Mouse (Mus musculus) liver, adult 2 months (tissue): ENCODE data around the gene Slc15a5. TPM values are rescaled to one million over a fixed set of nuclear protein-coding genes. Genes with fewer than 3 reads are reported as not detected.

Source experiments
- DNase-seq: peaks from one replicate; pipeline ENCODE4 v3.0.0-alpha.2; 2011; ENCODE audit warnings: low read depth, low spot score; ENCODE audit errors: extremely low read depth
- H3K27ac ChIP-seq: fragments of 200-500 bp; replicated peaks from 2 replicates; pipeline ENCODE4 v1.5.1; 2012; ENCODE audit warnings: low read depth, mild to moderate bottlenecking, control low read depth, inconsistent platforms, low read length; ENCODE audit not compliant: insufficient read depth
- H3K27me3 ChIP-seq: fragments of 200-500 bp; 2 replicates; pipeline ENCODE4 v1.6.1; 2012; ENCODE audit warnings: mild to moderate bottlenecking, moderate library complexity, low read length, inconsistent platforms; ENCODE audit not compliant: control insufficient read depth, insufficient read depth
- H3K36me3 ChIP-seq: fragments of 200-500 bp; 2 replicates; pipeline ENCODE4 v1.6.1; 2012; ENCODE audit warnings: low read length, inconsistent platforms; ENCODE audit not compliant: control insufficient read depth, insufficient read depth
- H3K4me1 ChIP-seq: fragments of 200-500 bp; 2 replicates; pipeline ENCODE4 v1.6.1; 2011; ENCODE audit warnings: low read length; ENCODE audit not compliant: control insufficient read depth, insufficient read depth
- H3K4me3 ChIP-seq: fragments of 200-500 bp; 2 replicates; pipeline ENCODE4 v1.5.1; 2011; ENCODE audit warnings: low read depth, mild to moderate bottlenecking, control low read depth, low read length, moderate library complexity; ENCODE audit not compliant: insufficient read depth
- H3K79me2 ChIP-seq: fragments of 200-500 bp; 2 replicates; pipeline ENCODE4 v1.6.1; 2012; ENCODE audit warnings: inconsistent platforms, mild to moderate bottlenecking, low read length, moderate library complexity; ENCODE audit not compliant: control insufficient read depth, insufficient read depth
- H3K9ac ChIP-seq: fragments of 200-500 bp; 2 replicates; pipeline ENCODE4 v1.6.1; 2012; ENCODE audit warnings: low read depth, mild to moderate bottlenecking, control low read depth, inconsistent platforms, low read length
- CTCF ChIP-seq: fragments of 200-500 bp; IDR thresholded peaks from 2 replicates; pipeline ENCODE4 v1.5.1; 2011; ENCODE audit warnings: low read depth, low read length, control low read depth
- POLR2A ChIP-seq: fragments of 200-500 bp; IDR thresholded peaks from 2 replicates; pipeline ENCODE4 v1.6.1; 2011; ENCODE audit warnings: low read length, control low read depth; ENCODE audit not compliant: insufficient read depth; ENCODE audit errors: extremely low read depth
- WGBS: fragments of 180-500 bp; shearing (Covaris S2); methylation state at CpG from one replicate; pipeline ENCODE4 v1.1.7; 2018; 5-methylcytosine and 5-hydroxymethylcytosine counted together
- polyA plus RNA-seq: library from polyadenylated mRNA; depleted of rRNA; stranded (reverse); fragments of >200 nt; gene quantifications from 2 replicates; pipeline ENCODE4 v1.2.3, GENCODE M21; 2012
- total RNA-seq: library from RNA; depleted of rRNA; stranded (reverse); fragments of >200 nt; gene quantifications from 2 replicates; pipeline ENCODE4 v1.2.3, GENCODE M21; 2014

Slc15a5 gene
- total and polyA plus RNA-seq, 2 experiments = 1.0 to 1.1 TPM

- 19% methylated on average over 5 of the region's 5 CpGs for WGBS
- Histone ChIP-seq H3K79me2 (no peaks in the 10 kb centered on the region), H3K27me3 (no peaks in the 10 kb centered on the region), H3K36me3 (no peaks in the 10 kb centered on the region), H3K4me3 (peak overlapping the region; percentile 10; the same call in 1 of the 2 replicates), H3K4me1 (peaks cover 32% of the 10 kb centered on the region), H3K27ac (peak overlapping the region; percentile 99), H3K9ac (peak overlapping the region; percentile 66)
- 0 out of 2 replicates have a peak, but pooled peaks have one; percentile 3 for TF ChIP-seq CTCF
- TF ChIP-seq POLR2A = no peak
- peak; percentile 90 for DNase-seq
Observed at GRCm38 (mm10) chr6:138072110-138072962, 7.4 kb downstream of the Slc15a5 start.

GRCm38 (mm10) chr6:138071505-138072107 lies 8.1 kb downstream of the Slc15a5 start:
- peaks cover 32% of the 10 kb centered on the region for H3K4me1 ChIP-seq
- 28% methylated on average over 4 of the region's 4 CpGs for WGBS
- H3K4me3 ChIP-seq = no peak overlapping the region
- no peaks in the 10 kb centered on the region for H3K36me3 ChIP-seq
- no peak overlapping the region for H3K9ac ChIP-seq
- peak; percentile 57 for DNase-seq
- H3K27me3 ChIP-seq = no peaks in the 10 kb centered on the region
- no peaks in the 10 kb centered on the region for H3K79me2 ChIP-seq
- TF ChIP-seq POLR2A (no peak), CTCF (no peak)
- peak overlapping the region; percentile 99 for H3K27ac ChIP-seq

DNA sequence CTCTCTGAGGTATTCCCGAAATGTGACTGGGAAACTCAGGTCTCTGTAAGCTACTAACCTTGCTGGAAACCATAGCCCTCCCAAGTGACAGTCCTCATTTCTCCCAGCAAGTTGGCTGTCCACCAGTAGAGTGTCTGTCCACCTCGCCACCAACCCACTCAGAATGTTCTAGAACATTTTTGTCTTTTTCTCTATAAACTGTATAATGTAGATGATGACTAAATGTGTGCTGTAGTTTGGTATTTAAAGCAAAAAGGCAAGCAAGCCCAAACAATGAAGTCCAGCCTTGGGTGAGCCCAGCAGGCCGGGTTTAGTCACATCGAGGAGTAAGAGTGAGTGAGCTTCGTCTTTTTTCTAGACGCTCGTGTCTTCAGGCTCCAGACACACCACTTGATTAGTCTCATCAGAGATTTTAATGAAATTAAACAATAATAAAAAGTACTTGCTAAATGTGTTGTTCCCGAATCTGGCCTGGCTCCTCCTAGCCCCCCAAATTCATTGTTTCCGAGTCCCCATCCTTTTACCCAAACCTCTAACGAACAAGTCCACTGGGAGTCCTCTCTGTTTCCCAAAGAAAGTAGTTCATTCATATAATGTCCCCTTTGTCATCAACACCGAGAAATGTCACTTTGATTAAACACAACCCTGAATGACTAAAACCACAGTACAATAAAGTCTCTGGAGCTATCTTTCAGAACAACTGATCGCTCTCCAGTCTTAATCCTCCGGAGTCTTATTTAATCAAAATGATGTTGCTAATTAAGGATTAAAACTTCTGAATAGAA lies 8.8 kb downstream of the Slc15a5 start:
- no peak for DNase-seq
- 90% methylated on average over 13 of the region's 13 CpGs for WGBS
- TF ChIP-seq CTCF (no peak), POLR2A (no peak)
- H3K4me1 ChIP-seq = peaks cover 28% of the 10 kb centered on the region
- H3K27me3 ChIP-seq = no peaks in the 10 kb centered on the region
- H3K27ac ChIP-seq = no peak overlapping the region
- H3K79me2 ChIP-seq = no peaks in the 10 kb centered on the region
- H3K36me3 ChIP-seq = no peaks in the 10 kb centered on the region
- H3K9ac ChIP-seq = no peak overlapping the region
- no peak overlapping the region for H3K4me3 ChIP-seq

DNA sequence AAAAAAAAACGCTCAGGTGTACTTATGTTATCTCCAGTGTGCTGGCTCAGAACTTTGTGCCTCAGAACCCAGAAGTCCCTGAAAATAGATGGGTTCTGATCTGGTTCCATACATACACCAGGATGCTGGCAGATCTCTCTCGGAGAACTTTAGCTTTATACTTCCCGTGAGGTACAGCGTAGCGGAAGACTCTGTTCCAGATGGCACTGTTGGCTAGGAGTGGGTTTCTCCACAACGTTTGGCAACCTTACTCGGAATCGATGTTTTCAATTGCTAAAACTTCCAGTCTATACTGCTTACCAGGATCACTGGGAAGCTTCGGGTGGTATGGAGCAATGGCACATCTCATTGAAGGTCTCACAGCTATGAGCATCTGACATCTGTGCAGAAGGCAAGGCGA lies 9.8 kb downstream of the Slc15a5 start:
- TF ChIP-seq POLR2A = no peak
- TF ChIP-seq CTCF = no peak
- H3K27me3 ChIP-seq = no peaks in the 10 kb centered on the region
- H3K4me1 ChIP-seq = peaks cover 20% of the 10 kb centered on the region
- no peak overlapping the region for H3K4me3 ChIP-seq
- no peak for DNase-seq
- no peak overlapping the region for H3K27ac ChIP-seq
- no peak overlapping the region for H3K9ac ChIP-seq
- H3K36me3 ChIP-seq = no peaks in the 10 kb centered on the region
- H3K79me2 ChIP-seq = no peaks in the 10 kb centered on the region
- WGBS = 94% methylated on average over 10 of the region's 10 CpGs

GRCm38 (mm10) chr6:138055572-138055971 lies 24.1 kb downstream of the Slc15a5 start:
- WGBS = 42% methylated on average over 15 of the region's 15 CpGs
- H3K27me3 ChIP-seq = no peaks in the 10 kb centered on the region

More at GRCm38 (mm10) chr6:138055572-138055971, 24.1 kb downstream of the Slc15a5 start:
- no peak for TF ChIP-seq CTCF
- no peak for TF ChIP-seq POLR2A
- H3K9ac ChIP-seq = no peak overlapping the region
- no peaks in the 10 kb centered on the region for H3K4me1 ChIP-seq
- H3K36me3 ChIP-seq = no peaks in the 10 kb centered on the region
- H3K79me2 ChIP-seq = no peaks in the 10 kb centered on the region
- H3K4me3 ChIP-seq = no peak overlapping the region
- no peak overlapping the region for H3K27ac ChIP-seq
- no peak for DNase-seq
